Mouse (Mus musculus) E14TG2a.4 (cell line): ENCODE results near the gene 1700113H08Rik.

Experiments
- CTCF ChIP-seq: conservative IDR thresholded peaks from 2 replicates; pipeline ENCODE4 v1.5.1; 2014; ENCODE audit warnings: low read length
- NANOG ChIP-seq: IDR thresholded peaks from 2 replicates; pipeline ENCODE4 v1.6.1; 2014; ENCODE audit warnings: borderline replicate concordance, low read length, mixed read lengths
- POU5F1 ChIP-seq: IDR thresholded peaks from 2 replicates; pipeline ENCODE4 v1.6.1; 2014; ENCODE audit warnings: low read length, borderline replicate concordance

DNA sequence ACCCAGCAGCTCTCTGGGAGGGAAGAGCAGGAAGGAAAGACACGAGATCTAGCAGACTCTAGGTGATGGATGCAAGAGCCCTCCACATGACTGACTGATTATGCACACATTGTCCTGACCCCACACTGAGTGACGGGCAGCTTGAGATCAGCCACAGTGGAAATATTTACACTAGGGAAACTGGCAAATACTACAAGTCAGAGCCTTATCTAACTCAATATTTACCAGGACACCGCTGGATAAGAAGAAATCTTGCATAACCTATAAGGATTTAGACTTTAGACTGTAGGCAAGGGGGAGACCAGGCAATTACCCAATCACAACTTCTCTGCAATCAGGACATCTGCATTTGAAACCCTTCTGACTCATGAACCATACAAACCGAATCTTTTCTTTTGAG is 6.1 kb upstream of the 1700113H08Rik start:
- TF ChIP-seq CTCF (no peak), POU5F1 (no peak), NANOG (no peak)
